Mouse (Mus musculus) cerebellum, adult 11 months (tissue): ENCODE results near the gene Otop3.

Experiments
- DNase-seq: peaks from one replicate; pipeline ENCODE4 v3.0.0; 2022

Gene Otop3

DNA sequence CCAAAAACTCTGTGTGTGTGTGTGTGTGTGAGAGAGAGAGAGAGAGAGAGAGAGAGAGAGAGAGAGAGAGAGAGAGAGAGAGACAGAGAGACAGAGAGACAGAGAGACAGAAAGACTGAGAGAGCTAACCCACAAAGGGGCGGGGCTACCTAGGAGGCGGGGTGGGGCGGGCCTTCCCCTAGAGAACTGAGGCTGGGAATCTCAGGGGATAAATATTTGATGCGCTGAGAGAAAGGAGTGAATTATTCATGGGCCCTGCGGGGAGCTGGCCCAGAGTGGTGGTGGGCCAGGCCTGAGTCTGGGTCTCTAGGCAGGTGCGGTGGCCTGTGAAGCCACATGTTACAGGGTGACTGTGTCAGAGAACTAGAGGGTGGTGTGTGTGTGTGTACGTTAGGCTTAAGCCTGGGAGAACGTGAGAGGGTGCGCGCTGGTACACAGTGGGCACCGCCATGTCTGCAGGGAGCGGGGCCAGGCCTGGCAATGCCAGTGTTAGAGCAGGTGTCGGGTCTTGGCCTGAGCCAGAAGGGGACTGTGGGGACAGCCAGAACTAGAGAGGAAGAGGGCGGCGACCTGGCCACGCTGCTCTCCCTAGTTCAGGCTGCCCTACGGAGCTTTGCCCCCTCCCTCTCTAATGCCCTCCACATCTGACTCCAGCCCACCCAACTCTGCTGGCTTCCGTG is 14.7 kb upstream of the Otop3 start:
- peak; percentile 36 for DNase-seq

DNA sequence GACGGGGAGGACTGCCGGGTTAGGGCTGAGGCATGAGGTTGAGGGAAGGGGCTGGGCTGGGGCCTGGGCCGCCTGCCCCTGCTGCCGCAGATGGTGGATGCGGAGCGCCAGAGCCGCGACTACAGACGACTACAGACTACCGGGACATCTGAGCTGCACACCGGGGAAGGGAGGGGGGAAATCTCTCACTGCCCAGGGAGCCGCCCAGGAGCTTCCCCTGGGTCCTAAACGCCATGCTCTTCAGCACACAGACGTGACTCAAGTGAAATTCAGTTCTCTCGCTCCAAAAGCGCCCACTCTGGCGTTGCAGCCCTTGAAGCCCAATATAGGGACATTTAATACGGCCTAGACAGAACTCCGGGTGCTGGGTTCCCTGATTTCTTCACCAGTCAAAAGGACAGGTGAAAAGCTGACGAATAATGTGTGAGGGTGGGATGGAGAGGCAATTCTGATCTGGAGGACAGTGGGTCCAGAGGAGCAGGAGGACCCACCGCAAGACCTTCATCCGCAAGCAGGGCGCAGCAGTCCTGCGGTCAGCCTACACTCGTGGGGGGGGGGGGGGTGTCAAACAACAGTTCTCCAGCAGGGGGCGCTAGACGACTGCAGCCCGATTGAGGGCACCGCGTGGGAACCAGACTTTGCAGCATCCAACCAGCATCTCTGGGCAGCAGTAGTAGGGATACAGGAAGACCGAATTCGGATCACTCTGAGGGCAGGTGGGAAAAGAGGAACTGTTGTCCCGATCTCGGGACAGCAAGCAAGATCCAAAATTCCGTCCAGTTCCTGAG is 12.4 kb upstream of the Otop3 start, which contains the start of gene Ush1g:
Ush1g (minus strand) TSS at position 136 of the 788 bp plus-strand sequence.
- DNase-seq, result peak; percentile 44

DNA sequence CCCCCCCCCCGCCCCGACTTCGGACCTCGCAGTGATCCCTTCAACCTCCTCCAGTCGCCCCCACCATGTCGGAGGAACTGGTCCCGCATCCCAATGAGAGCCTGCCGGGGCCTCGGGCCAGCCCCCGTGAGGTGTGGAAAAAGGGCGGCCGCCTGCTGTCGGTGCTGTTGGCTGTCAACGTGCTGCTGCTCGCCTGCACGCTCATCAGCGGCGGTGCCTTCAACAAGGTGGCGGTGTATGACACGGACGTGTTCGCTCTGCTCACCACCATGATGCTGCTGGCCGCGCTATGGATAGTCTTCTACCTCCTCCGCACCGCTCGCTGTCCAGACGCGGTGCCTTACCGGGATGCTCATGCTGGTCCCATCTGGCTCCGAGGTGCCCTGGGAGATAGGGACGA is 11.2 kb upstream of the Otop3 start:
- DNase-seq, result no peak

DNA sequence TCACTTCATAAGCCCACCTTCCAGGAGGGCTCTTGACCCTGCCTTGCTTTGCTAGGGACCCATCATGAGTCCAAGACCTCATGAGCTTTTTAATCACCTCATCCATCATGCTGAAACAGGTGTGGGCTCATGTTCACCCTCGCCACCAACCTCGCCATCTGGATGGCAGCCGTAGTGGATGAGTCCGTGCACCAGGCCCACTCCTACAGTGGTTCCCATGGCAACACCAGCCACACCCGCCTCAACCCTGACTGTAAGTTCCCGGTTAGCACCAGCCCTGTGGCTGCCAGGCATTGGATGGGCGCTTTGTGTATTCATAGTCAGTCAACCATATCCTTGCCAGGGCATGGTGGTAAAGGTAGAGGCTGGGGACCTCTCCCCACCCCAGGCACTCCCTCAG is 7.8 kb upstream of the Otop3 start:
- no peak for DNase-seq

DNA sequence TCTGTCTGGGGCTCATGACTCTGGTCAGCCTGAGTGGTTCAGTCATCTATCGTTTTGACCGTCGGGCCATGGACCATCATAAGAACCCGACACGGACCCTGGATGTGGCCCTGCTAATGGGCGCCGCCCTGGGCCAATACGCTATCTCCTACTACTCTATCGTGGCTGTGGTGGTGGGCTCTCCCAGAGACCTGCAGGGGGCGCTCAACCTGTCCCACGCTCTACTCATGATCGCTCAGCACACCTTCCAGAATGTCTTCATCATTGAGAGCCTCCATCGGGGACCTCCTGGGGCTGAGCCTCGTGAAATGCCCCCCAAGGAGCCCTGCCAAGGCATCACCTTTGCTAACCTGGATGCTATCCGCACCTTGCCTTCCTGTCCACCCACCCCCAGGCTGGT is 5.2 kb upstream of the Otop3 start:
- DNase-seq, result no peak

DNA sequence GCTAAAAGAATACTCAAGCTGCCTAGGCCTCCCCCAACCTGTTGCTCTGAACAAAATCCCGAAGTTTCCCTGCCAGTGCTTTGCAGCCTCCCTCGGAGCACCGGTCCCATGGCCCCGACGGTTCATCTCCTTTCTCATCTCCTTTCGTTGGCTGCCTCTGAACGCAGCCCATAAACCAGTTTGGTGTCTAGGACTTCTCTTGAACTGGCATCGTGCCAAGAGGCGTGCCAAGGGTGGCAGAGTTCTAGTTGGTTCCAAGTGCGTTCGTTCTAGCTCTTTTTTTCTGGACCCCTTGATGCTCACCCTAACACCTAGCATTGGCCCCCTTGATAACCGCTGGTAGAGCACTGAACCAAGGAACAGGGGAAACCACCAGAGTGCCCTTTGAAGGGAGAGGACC is 692 bp downstream of the Otop3 start:
- DNase-seq, result no peak

DNA sequence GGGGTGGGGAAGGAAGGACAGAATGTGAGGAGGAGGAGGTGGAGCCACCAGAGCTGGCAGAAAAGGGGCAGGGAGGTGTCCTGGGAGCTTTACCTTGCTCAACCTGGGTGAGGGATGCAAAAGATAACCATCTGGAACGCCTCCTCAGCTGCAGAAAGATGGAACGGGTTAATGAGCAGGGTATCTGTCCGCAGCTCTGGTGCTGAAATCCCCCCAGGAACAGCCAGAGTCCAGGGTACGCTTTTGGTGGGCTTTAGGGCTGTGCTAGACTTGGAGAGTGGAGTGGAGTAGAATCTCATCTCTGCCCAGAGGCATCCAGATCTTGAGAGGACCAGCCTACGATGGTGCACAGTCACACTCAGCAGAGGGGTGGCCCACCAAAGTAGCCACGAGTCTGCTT is 1.6 kb downstream of the Otop3 start:
- no peak for DNase-seq

DNA sequence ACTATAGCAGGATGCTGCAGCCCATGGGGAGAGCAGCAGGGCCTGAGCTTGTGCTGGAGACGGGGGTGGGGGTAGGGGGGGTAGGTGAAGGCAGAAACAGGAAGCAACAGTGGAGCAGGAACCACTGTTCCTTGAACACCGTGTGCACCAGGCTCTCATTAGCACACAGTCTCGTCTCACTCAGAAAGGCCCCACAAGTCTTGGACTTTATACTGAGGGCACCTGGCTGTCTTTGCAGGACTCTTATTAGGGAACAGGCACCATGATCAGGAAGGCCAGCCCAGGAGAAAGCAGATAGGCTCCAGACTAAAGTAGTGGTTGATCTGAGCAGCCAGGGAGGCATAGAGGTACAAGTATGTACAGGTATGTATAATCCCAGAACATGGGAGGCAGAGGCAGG is 2.8 kb downstream of the Otop3 start:
- DNase-seq, result no peak

DNA sequence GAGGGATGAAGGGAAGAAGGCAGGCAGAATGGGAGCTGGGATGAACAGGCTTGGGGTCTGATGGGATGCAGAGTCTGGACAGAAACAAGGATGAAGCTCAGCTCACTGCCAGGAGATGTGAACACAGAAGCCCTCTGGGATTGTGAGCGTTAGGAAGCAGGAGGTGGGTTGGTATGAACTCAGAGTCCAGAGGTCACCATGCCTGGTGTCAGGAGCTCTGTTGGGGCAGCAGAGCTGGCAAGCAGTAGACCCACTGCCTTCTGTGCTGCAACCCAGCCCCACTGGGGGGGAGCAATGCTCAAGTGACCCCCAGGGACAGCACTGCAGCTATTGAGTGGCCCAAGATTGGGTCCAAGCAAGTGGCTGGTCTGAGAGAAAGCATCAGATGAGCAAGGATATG is 3.3 kb downstream of the Otop3 start:
- DNase-seq, result no peak

DNA sequence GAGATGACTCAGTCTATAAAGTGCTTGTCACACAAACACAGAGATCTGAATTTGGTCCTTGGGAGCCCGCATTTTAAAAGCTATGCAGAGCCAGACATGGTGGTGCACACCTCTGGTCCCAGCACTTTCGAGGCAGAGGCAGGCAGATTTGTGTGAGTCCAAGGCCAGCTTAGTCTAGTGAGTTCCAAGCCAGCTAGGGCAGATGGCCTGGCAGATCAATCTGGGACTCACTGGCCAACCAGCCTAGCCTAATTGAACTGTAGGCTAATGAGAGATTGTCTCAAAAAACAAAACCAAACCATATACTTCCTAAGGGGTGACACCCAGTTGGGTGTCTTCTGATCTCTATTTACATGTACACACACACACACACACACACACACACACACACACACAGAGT is 6.7 kb downstream of the Otop3 start:
- no peak for DNase-seq

DNA sequence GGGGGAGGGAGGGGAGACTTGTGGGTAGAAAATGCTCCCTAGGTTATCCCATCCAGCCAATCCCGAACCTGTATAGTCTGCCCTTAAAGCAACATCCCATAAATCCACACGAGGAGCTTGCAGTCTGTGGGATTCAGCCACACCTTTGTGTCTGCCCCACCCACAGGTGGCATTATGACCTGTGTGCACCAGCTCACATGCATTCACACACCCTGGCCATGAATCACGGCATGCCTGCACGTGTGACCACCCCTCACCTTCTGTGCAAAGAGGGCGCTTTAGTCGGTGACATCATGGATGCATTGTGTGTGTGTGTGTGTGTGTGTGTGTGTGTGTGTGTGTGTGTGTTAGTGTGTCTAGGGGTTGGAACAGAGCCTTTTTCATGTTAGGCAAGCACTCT is 7.3 kb downstream of the Otop3 start:
- no peak for DNase-seq

DNA sequence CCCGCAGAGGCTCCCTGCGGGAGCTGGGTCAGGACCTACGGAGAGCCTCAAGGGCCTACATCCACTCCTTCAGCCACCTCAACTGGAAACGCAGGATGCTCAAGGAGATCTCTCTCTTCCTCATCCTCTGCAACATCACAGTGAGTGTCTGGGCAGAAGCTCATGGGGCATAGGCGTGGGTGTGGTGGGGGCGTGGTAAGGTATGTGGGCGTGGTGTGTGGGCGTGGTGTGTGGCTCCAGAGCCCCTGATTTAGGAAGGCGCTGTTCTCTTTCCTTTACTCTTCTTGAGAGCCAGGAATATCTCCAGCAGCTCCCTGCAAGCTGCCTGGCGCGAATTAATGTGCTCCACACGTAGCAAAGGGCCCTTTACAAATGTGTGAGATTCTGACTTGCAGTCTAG is 10.4 kb downstream of the Otop3 start:
- DNase-seq, result no peak

DNA sequence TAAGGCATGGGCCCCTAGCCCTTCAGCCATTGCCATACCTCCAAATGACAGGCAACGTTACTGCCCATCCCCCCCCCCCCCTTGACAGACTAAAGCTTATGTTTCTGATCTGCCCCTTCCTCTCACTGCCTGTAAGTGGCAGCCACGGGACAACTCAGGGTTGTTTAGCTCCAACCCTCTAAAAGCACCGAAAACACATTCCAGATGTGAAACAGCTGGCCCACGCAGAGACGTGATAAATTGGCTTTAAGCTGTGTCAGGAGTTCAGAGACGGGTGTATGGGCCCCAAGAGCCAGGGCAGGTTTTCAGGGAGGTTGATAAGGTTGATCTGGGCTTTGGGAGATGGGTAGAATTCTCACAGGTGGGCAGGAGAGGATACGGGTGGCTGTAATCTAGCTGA is 11.0 kb downstream of the Otop3 start:
- no peak for DNase-seq

DNA sequence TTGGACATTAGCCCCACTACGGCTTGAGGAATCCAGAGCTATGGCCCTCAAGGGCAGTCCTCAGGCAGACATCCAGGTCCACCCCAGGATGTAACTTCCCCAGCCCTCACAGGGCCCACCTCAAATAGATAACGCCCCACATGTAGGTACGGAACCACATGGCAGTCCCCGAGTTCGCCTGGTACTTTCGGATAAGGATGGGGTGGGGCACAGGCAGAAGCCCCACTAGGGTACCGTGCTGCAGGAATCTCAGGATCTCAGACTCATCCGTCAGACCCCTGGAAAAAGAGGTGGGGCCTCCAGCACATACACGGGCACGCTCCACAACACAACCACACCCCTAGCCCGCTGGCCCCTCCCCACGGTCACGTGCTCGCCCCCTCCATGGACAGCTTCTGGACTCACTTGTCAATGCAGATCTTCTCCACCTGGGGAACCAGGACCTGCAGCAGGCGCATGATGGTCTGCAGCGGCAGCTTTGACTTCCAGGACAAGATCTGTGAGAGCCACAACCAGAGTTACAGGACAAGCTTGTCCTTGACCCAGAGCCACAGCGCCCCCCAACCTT is 14.2 kb downstream of the Otop3 start:
- DNase-seq, result no peak

DNA sequence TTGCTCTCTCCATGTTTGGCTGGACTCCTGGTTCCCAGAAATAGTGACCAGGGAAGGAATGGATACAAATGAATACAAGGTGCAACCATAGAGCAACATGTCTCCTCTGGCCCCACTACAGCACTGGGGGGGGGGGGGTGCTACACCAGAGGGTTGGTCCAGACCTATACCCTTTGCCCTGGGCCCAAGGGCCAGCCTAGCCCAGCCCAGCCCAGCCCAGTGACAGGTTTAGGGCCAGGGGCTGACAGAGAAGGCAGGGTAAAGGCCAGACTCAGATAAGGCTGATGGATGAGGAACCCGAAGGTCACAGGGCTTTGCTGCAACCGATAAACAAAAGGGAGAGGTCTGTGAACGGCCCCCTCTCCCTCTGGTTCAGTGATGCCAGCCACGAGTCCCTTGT is 15.4 kb downstream of the Otop3 start:
- no peak for DNase-seq

DNA sequence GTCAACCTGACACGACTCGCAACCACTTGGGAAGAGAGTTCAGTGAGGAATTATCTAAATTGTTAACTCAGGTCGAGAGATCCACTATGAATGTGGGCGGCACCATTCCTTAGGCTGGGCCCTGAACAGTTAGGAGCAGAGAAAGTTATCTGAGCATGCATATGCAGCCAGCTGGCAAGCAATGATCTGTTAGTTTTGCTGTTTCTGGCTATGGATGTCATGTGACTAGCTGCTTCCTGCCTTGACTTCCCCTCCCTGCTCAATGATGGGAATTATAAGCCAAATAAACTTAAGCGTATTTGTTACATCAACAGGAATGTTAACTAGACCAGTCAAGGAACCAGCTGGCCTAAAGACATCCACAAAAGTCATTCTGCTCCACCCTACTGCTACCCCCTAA is 18.8 kb downstream of the Otop3 start:
- DNase-seq, result no peak

DNA sequence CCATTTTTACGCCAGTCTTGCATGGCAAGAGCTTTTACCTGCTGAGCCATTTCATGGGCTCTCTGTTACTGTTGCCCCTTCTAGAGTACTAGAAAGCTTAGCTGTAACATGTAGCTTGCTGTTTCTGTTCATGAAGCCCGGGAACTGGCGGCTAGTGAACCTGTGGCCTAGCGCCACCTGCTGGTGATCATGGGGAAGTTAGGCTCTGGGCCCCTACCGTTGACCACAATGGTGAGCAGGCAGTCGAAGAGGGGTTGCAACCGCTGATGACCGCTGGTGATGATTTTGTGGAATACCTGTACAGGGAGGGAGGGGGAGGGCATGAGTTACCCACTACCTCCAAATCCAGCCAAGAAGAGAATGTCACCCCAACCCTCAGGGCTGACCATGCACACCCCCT is 19.7 kb downstream of the Otop3 start:
- DNase-seq, result peak; percentile 64

DNA sequence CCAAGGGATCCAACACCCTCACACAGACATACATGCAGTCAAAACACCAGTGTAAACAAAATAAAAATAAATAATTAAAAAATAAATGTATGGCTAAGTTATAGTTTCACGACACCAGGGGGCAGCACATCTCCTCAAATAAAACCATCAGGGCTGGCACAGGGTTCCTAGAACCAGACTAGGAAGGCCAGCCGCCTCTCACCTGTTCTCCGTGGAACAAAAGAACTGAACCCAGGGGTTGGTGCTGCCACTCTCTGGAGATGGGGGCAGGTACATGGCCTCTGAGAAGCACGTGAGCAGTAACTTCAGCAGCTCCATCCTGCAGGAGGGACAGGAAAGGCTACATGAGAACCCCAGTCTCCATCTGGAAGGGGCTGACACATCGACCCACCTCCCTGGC is 23.9 kb downstream of the Otop3 start:
- DNase-seq, result peak; percentile 80

DNA sequence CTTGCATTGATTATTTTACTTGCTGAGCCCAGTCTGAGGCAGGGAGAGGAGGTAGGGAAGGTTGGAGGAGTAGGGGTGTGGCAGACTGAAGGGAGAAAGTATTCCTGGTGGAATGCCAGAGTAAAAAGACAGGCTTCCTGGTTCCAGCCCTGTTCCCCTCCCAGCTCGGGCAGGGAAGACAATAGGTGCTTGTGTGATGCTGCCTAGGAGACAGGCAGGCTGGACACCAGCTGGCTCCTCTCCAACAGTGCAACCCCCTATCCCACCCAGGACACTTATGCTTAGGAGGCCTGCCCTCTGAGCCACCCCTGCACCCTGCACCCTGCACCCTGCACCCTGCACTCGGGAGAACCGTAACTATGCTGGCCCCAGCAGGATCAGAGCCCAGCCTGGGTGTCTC is 24.8 kb downstream of the Otop3 start:
- no peak for DNase-seq

DNA sequence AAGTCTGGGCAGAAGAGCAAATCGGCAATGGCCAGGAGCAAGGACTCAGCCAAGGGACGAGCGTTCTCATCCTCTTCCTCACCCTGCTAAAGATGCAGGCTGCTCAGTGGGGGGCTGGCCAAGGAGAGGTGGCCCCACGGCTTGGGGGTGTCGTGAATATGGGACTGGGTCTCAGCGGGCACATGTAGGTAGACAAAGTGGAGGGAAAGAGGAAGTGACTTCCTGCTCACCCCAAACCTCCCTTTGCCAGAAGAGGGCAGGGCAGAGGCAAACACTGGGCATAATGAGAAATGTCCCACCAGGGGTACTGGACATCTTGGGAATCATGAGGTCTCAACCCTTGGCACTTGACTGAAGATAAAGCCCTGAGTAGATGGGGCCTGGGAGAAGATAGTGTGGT is 25.2 kb downstream of the Otop3 start:
- DNase-seq, result no peak

DNA sequence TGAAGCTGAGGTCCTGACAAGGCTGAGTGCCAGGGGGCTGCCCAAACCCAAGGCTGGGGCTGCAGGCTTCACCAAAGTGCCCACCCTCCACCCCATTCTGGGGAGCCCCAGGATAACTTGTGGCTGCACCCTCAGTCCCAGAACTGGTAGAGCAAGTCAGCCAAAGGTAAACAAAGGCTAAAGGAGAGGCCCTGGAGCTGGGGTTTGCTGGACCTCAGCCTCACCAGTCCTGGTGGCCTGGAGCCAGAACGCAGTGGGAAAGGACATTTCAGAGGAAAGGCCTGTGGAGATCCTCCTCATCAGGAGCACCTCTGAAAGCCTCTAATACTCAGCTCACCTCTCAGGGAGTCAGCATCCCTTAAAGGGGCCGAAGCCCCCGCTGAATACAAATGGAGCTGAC is 29.6 kb downstream of the Otop3 start:
- no peak for DNase-seq

DNA sequence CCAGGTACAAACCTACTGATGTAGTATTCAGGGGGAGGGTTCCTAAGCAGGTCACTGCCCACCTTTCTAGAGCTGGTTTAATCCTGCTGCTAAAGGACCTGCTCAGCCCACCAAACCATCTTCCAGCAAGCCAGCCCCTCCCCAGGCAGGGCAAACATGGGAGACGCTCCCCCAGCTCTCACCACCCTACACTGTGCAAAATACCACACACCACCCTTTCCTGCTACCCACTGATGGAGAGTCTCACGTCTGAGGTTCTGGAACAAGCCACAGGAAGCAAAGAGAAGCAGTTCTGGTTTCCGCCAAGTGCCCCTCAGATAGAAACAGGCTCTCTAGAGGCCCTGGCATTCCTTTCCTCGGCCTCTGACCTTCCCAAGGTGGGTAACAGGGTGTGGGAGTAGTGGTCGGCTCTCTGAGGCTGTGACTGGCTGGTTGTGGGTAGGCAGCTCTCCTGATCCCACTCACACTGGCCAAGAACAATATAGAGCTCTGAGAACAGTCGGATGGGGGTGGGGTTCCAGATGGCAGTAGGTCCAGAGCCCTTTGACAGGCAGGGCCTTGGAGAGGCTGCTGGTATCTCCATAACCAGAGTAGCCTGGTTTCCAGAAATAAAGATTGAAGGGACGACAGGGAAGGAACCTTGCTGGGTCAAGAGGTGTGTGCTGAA is 31.6 kb downstream of the Otop3 start:
- no peak for DNase-seq

DNA sequence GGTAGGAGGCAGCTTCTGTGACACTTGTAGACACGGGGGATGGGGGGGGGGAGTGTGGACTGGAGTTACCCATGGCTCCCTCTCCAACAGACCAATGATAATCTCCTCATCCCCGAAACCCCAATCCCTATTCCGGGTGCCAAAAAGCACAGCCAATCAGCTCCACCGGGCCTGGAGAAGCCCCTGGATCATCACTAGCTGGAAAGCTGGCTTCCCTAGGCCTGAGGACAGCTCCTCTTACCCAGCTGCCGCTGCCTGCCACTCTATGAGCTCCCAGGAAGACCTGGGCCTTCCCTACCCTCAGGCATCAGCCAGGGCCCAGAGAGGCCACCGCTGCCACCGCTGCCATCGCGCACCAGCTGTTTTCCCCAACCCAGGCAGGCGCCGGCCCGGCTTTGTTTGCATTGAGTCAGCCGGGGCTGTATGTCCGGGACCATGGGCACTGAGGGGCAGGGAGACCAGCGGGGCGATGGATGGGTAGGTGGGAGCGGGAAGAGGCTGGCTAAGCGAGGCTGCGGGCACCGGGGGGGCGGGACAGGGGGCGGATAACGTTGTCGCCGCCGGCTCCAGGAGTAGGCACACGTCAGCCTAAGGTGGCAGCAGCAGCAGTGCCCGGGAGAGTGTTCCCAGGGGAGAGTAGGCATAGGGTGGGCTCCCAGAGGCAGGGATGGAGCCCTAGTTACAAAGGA is 32.3 kb downstream of the Otop3 start:
- peak; percentile 61 for DNase-seq
